Mouse (Mus musculus) lung, adult 18-20 months (tissue): ENCODE results near the gene Map3k6.

ENCODE experiments used
- DNase-seq, 2 experiments: peaks; one replicate each; pipeline ENCODE4 v3.0.0; 2022; ENCODE audit warnings: mixed read lengths in 2 of 2

Map3k6 gene

DNA sequence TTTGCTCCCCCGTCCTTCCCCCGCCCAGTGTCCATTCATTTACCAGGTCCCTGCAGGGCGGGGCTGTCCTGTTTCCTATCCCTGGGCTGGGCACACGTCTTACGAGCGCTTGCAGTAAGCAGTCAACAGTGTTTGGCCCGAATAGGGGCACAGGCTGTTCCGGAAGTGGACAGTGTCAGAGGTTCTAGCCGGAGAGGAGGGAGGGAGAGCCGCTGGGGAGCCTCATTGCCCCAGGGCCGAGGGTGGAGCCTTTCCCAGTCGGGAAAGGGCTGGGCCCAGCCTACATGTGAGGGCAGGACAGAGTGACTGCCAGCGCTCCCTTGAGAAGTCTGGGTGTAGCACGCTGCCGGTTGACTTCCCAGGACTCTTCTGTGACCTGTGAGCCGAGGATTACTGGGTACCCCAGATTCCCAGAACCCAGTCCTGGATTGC, at the start of gene Map3k6:
Gene Map3k6, plus strand, starts transcription at position 329 of the 432 bp plus-strand sequence.
- DNase-seq = peak; percentile 93 to 96

DNA sequence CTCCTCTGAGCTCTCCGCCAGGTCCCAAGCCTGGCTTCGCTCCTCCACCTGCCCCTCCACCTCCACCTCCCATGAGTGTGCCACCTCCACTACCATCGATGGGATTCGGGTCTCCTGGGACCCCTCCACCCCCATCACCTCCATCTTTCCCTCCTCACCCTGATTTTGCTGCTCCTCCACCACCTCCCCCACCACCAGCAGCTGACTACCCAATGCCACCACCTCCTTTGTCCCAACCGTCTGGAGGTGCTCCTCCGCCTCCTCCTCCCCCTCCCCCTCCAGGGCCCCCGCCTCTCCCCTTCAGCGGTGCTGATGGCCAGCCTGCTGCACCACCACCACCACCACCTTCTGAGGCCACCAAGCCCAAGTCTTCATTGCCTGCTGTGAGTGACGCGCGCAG, 46.1 kb upstream of the Map3k6 start:
- no peak for DNase-seq

DNA sequence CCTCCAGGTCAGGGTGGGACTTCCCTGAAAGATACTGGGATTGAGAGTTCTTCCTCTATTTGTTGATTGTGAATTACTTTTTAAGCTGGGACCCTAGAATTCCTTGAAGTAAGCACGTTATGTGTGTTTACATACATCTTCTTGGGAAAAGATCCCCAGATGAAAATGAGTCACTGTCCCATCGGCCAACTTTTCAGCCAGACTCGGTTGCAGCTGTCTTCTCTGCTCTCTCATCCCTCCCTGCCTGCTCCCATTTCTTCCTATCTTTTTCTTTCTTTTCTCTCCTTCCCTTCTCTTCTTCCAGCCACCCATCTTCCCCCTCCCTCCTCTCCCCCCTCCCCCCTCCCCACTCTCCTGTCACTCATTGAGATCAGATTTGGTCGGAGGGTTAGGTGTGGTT, 45.6 kb upstream of the Map3k6 start:
- DNase-seq = no peak

DNA sequence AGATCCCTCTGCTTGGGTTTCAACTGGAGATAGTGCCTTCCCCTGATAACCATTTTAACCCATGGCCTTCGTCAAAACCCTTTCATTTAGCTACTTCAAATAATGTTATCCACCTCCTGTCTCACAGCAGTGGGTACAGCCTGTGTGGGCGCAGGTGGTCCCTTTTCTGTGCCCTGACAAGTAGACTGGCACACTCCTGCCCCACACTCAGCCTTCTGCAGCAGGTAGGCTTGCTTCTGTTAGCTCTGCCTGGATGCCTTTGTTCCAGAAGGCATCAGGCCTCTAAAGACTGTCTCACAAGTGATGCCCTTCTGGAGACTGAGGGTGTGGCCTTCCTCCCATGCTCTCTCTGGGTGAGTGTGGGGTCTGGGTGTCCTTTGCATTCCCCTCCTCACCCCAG, 44.5 kb upstream of the Map3k6 start:
- no peak for DNase-seq

DNA sequence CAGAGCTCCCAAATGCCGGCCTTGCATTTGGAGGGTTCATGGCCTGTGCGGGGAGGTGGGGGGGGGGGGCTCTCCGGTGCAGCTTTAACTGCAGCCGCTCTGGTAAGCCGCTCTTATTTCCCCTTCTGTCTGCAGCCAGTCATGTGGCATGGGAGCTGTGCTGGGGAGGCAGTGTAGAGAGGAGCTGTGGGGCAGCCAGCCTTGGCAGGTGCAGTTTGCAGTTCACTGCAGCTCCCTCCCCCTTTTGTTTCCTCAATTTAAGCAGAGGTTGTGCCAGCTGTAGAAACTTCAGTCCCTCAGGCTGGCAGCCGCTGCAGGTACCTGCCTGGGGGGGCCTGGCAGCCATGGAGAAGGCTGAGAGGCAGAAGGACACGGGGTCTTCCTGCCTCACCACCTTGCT, 43.8 kb upstream of the Map3k6 start:
- DNase-seq = no peak

DNA sequence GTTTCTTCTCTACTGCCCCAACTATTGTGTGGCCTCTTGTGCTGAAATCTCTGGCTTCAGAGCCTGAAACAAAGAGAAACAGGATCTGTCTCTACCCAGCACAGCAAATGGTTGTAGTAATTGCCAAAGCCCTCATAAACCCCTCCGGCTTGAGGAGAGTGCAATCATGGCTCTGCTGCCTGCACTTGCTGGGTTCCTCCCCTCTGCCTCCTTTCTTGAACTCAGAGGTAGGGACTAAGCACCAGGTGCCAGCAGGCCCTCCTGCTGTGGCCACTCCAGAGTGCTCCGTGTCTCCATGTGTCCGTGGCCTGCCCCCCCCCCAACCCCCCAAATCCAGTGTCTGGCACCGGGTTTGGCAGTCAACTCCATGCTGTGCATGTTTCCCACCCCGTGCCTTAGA, 43.3 kb upstream of the Map3k6 start:
- DNase-seq = no peak

DNA sequence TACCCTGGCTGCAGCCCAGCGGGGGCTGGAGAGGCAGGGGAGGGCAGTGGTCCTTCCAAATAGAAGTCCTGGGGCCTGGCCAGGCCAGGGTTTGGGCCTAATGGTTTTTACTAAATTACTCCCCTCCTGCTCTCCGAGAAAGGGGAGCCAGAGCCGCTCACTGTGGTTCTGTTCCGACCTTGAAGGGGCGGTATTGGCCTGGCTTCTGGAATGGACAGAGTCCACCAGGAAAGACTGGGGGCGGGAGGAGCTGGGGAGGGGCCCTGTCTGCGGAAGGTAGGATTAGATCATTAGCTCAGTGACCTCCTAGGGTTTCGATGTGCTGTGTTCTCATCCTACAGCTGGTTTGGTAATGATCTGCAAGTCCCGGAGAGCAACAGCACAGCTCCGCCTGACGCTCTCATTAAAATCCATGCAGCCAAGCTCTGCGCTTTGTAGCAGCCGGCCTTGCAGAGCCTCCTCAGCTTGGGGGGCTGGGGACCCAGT, 42.8 kb upstream of the Map3k6 start:
- no peak for DNase-seq

DNA sequence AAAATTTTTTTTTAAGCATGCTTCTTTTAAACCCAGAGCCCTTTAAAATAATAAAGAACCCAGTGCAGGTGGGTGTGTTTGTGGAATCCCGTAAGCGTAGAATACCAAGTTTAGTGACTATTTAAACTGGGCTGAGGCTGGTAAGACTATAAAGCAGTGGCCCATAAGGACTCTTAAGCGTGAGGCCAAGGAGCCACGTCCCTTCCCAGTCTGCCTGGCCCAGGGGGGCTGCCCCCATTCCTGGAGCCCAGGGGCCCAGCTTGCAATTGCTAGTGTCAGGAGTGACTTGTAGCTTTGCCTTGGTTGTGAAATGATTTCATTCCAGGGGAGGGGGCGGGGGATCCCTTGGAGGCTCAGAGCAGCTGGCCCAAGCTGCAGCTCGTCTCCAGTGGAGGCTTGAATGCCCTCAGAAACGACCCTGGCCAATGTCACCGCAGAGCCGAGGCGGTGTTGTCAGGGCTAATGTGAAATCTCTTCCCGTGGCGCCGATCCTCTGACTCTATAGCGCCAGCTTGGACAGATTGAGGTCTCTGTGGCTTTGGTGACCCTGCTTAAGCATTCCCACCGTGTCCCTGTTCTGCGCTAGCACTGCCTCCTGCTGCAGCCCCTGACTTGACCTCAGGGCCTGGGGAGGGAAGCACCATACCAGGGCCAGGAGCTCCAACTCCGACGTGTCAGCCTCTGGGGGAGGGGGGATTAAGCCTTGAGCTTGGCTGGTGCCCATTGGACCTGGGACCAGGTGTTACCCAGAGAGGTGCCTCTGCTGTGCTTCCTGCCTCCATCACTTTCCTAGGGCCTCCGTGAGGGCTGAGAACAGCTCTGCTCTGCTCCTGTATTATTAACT, 42.1 kb upstream of the Map3k6 start:
- no peak for DNase-seq

DNA sequence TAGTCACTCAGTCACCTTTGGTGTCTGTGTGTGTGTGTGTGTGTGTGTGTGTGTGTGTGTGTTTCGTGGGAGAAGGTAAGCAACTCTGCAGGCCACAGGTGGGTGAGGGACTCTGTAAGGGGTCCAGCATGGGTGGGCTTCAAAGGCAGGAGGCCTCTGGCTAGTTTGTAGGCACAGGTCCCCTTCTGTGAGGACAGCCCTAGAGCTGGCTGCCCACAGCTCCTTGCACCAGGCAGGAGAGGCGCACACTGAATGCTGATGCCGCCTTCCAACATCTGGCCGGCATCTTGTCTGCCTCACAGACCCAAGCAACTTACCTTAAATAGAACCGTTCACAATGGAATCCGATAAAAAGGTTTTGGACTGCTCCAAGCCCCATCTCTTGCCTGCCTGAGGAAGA, 40.9 kb upstream of the Map3k6 start:
- DNase-seq = no peak

DNA sequence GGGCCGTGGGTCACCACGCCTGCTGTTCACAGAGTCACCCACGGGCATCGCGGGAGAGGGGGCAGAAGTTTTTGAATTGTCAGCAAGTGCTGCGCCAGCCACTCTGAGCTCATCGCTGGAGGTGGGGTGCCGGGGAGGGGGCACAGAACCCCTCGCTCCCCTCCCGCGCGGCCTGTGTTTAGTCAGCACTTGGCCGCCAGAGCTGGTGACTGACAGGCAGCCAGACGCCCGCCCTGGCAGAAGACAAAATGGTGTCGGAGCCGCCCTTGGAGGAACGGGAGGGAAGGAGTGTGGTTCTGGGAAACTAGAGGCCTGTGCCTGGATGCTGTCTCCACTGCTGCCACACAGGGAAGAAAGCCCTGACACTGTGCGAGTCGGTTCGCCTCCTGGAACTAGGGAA, 40.3 kb upstream of the Map3k6 start:
- peak in 1 of 2 experiments; percentile 43 for DNase-seq

DNA sequence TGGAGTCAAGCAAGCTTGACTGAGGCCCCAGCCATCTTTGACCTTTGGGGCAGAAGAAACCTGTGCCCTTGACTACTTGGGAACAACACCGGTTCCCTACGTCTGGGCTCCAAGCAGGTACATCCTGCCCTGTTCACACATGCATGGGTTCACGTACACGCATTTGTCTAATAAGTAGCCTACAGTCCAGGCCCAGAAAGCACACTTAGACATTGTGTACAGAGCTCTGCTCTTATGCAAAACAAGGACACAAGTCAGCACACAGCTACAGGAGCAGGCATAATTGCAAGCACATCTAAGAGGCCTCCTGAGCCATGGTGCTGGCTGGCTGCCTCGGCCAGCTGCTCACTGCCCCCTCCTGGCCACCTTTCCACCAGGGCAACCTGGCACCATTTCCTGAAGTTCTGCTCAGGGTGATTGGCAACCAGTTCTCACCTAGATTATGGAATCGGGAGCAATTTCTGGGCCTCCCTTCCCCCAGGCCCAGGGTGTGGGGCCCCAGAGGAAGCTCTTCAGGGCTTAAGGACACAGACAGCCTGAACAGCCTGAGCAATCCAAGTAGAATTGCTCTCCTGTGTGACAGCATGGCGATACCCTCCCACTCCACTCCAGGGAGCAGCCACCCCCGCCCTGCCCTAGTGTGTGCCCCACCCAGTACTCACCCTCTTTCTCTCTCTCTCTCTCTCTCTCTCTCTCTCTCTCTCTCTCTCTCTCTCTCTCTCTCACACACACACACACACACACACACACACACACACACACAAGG, 39.4 kb upstream of the Map3k6 start:
- DNase-seq = peak; percentile 81 to 84

DNA sequence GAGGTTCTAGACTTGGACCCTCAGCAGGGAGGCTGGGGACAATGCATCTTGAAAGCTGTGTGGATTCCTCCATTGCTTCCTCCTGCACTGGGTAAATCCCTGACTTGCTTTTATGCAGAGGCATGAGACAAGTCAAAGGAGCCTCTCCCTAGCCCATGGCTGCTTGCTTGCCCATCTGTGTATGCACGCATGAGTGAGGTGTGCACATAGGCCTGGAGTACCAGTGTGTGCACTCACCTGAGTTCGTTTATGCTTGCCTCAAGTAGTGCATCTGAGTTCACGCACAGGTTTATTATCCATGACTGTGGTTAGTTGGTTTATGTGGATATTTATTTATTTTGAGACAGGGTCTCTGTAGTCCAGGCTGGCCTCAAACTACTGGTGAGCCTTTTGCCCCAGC, 38.4 kb upstream of the Map3k6 start:
- no peak for DNase-seq

DNA sequence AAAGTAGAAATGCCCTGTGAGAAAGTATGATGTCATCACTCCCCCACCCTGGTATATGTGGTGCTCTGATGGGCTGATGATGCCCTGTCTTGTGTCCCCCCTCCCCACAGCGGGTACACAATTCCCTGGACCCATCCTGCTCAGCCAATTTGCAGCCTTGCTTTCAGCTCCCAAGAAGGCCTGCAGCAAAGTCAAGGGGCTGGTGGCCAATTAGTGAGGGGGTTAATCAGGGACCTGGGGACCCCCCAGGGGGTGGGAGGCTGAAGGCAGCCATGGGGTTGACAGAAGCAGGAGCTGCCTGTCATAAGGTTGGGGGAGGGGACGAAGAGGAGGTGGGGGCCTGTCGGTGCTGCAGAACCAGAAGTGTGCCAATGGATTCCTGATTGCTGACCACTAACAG, 37.0 kb upstream of the Map3k6 start:
- no peak for DNase-seq

DNA sequence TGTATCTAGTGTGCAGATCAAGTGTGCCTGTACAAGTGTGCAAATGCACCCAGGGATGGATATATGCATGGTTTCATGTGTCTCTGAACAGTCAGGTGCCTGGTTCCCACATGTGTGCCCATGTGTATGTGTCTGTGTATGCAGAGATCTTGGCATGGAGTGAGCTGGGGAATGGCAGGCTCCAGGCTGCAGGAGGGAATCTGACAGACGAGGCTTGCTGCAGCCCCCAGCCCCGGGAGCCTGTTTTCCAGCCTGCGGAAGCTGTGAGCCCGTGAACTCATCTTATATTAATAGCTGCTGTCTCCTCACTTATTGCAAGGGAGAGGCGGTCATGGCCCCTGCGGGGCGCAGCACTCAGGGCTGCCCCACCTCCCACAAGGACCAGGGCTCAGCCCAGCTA, 36.2 kb upstream of the Map3k6 start:
- DNase-seq = no peak

DNA sequence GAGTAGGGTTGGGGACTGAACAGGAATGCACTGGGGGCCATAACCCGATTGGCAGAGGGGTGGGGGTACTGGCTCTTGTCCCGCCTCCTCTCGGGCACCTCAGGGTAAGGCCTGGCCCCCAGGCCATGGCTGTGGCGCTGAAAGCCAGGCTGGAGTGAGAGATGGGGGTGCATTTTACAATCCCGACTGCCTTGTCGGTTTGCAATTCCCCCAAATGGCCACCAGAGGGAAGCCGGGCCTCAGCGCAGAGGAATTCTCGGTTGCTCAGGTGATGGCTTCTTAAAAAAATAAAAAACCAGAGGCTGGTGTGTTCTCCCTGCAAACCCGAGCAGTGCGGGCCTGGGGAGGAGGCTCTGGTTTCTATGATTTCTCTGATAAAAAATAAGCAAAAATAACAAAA, 31.3 kb upstream of the Map3k6 start:
- DNase-seq = peak; percentile 46 to 55

DNA sequence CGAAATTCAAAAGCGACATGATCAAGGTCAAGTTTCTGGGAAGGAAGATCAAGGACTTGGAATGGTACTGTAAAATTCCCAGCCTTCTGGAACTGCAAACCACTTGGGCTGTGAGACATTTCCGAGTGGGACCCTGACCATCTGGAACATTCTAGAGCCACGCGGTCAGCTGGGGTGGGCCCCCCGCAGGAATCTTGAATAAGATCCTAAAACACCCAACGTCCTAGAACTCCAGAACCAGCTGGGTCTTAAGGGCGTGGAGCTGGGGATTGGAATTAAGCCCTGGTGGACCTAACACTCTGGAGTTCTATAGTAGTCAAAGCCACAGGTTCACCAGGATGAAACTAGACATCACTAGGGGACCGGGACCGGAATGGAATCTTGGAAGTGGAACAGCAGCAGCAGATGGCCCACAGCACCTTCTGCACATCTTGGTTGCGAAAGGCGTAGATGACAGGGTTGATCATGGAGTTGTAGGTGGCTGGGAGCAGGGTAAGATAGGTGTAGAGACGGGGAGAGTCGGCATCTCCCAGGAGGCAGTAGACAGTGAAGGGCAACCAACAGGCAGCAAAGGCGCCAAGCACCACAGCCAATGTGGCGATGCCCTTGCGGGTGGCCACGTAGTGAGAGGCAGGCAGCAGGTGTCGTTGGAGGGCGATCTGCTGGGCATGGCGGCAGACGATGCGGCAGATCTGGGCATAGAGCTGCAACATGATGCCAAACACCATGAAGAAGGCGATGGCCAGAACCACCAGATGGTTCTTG, 30.4 kb upstream of the Map3k6 start:
- DNase-seq = no peak

DNA sequence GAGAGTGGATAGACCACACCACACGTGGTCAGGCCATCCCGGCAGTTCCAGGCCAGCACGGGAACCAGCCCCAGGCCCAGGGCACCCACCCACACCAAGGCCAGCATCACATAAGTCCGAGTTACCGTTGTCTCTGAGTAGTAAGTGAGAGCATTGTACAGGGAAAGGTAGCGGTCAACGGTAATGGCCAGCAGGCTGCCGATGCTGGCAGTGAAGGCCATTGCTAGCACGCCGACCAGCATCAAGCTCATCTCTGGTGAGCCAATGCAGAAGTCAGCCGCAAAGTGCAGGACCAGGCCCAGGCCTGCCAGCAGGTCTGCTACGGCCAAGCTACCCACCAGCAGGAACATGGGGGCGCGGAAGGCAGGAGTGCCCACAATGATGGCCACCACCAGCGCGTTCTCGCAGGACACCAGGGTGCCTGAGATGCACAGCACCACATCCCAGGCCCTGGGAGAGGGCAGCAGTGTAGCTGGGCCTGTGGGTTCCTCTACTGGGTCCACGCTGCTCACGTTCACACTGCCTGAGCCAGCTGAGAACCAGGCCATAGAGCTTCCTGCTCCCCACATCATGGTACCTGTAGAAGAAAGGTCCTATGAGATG, 29.7 kb upstream of the Map3k6 start:
- no peak for DNase-seq

DNA sequence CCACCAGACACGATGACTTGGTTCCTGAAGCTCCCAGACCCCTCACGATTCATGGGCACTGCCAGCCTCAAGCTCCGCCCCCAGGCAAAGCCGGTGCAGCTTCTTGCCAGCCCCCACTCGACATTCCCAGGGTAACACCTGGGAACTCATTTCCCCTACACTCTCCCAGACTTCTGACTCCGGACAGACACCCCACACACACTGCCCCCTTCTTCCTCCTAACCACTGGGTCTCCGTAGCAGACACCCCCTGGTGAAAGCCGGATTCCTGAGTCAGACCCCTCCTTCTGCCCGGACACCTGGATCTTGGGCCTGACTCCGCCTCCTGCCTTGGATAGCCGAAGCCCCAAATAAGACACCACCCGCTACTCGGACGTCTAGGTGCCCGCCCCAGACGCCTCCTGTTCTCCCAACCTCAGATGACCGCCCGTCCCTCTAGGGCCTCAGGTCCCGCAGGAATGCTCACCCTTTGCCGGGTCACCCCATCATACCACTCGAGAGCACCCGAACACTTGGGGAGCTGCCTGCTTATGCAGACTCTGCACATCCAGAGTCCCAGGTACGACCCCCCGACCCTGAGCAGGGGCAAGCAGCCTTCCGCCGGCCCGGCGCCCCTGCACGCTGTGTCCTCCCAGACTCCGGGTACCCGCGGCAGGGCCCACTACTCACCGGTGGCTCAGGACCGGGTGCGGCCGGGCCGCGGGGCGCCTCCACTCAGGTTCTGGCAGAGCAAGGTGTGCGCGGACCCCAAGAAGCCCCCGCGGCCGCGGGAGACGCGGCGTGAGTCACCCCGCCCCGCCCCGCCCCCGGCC, 28.7 kb upstream of the Map3k6 start, which contains the start of the genes Cd164l2 and Gpr3:
Gene Cd164l2, plus strand, starts transcription at position 381 of the 811 bp plus-strand sequence.
Gene Gpr3, minus strand, starts transcription at position 786 of the 811 bp plus-strand sequence.
- no peak for DNase-seq

DNA sequence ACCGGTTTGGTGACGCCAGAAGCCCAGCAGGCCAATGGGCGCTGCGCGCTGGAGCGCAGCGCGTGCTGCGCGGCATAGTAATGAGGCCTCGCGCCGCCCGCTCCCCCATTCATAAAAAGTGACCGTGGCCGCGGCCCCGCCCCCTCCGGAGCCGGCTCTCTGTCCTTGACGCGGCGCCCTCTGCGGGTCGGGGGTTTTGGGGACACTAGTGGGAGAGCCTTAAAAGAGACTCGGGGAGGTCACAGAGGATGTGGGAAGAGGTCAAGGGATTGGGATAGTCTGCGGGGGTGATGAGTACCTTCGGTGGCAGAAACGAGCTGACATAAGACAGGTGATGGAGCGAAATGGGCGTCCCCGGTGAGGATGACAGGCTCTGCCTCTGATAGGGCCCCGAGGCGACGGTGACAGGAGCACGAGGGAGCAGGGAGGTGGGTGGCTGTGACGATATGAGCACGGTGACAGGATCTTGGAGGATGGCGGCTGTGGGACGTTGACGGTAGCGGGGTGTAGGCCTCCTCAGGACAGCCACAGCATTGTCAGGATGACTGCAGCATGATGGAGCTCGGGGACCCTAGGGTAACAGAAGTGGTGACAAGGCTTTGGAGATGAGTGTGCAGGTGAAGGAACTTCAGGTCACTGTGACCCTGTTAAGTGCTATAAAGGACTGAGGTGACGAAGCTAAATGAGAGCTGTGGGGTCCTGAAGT, 27.9 kb upstream of the Map3k6 start:
- DNase-seq = peak; percentile 82 to 86

DNA sequence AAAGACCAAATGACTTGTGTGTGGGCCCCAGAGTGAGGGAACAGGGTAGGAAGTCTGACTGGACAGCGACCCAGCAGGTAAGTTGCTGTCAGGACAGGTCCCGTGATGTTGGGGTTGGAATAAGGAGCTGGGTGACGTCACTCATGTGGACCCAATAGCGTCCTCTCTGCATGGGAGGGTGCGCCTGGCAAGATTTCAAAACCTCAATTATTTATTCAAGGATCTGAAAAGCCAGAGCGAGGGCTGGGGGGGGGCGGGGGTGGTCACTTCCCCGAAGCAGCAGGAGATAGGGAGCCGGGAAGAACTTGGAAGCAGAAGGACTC, 27.4 kb upstream of the Map3k6 start:
- peak; percentile 54 to 77 for DNase-seq

DNA sequence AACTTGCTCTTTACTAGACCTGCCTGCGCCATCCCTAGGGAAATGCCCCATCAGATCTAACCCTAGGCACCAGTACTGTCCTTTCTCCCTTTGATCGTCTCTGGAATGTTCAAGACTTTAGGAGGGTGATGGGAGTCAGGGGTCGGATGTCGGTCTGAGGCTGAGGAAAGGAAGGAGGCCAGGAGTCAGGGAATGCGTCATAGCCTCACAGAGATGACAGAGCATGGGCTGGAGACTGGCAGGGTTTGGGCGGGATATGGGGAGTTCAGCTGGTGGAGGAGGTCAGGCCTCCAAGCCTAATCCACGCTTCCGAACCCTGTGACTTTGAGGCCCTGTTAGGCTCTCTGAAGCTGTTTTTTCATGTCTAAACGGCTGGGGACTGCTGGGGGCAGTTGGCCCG, 27.0 kb upstream of the Map3k6 start:
- DNase-seq = no peak
